Comparison of ENCODE assay signal across 9 mouse cellular contexts in the genomic region with DNA sequence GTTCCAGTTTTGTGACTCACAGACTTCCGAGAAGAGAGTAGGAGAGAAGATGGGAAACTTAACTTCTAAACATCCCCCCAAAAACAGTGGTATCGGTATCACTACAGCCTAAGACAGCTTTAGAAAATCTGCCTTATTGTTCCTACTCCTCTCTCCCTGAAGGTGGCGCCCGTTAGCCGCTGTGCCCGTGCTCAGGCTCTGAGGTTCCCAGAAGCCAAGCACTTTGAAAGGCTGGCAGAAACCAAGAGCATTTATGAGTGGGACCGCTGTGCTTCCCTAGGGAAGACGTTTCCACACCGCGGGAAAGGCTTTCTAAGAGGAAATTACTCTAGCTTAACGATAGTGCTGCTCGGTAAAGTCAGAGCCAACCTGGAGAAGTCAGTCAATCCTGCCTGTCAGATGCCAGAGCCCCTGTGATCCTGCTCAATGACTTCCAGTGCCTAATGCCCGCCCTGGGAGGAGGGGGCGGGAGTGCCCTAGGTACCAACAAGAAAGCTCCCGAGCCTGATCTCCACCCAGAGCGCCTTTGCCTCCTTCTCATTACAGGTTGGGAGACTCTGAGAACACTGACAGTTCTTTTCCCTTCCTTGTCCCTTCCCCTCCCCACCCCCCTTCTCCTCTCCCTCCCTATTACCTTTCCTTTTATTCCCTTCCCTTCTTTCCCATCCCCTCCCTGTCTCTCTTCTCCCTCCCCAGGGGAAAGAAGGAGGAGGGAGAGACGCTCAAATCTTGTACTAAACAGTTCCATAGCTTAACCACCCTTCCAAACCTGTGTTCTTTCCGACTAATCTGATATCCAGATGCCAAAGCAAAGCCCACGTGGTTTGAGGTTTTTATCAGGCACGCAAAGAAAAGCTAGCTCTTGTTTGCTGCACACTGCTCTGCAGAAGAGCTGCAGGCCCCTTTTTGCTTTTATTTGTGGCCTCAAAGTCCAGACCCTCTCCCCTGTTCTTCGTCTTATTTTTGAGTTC.
DNase-seq lines count a peak whose midpoint lies in the region; ATAC-seq and TF ChIP-seq lines count a peak whose summit lies in the region.
"Had no signal": no experiment of that assay in that cellular context is flagged by ENCODE, and none has a peak within 500 bp of the region (broad histone marks: within the 10 kb centered on the region; RNA-seq: fewer than 3 reads in every experiment).

No protein-coding gene starts in this region.

- ATAC-seq in hindbrain, embryonic 16.5 days, result peak; percentile 96

- H3K4me3 ChIP-seq in cortical plate, adult 2 months (ENCODE audit: insufficient read depth, low read length), result peak overlapping the region; percentile 26; the same call in 1 of the 2 replicates
- peak overlapping the region; percentile 44 for H3K4me3 ChIP-seq in hindbrain, embryonic 16.5 days (ENCODE audit: low read length)
- H3K4me3 ChIP-seq: megakaryocyte, embryonic 14.5 days had no signal

- peak overlapping the region; percentile 88 for H3K4me2 ChIP-seq in hindbrain, embryonic 16.5 days (ENCODE audit: low read length)

- no peaks in the 10 kb centered on the region for H3K9me3 ChIP-seq in hindbrain, embryonic 16.5 days (ENCODE audit: control insufficient read depth, low read length)

- peak; percentile 93 for TF ChIP-seq CTCF in cortical plate, adult 2 months (IDR thresholded peaks at IDR 0.05; ENCODE audit: extremely low read depth, insufficient read depth, low read length)

- no peaks in the 10 kb centered on the region; the same call in 1 of the 2 replicates for H3K27me3 ChIP-seq in hindbrain, embryonic 16.5 days (replicated peaks; ENCODE audit: control insufficient read depth, insufficient read depth, low read length)
- H3K27me3 ChIP-seq: megakaryocyte, embryonic 14.5 days had no signal

- peak overlapping the region; percentile 66 for H3K9ac ChIP-seq in hindbrain, embryonic 16.5 days (ENCODE audit: low read depth, low read length)

- peaks cover 1% of the 10 kb centered on the region; the same call in 1 of the 2 replicates for H3K4me1 ChIP-seq in cortical plate, adult 2 months (ENCODE audit: control insufficient read depth, insufficient read depth, low read length)
- H3K4me1 ChIP-seq in hindbrain, embryonic 16.5 days (ENCODE audit: control insufficient read depth, insufficient read depth, low read depth, low read length), result peaks cover 11% of the 10 kb centered on the region

- 3% methylated on average over 21 of the region's 21 CpGs for WGBS in hindbrain, embryonic 16.5 days

- DNase-seq in adipocyte (ENCODE audit: low spot score), result peak; percentile 73
- peak; percentile 75 for DNase-seq in gastrocnemius, postnatal 10 days
- peak; percentile 77 to 80 for DNase-seq in layer of hippocampus, postnatal 36 days
- DNase-seq in lung, postnatal 25 days (ENCODE audit: low spot score), result peak; percentile 69
- peak; percentile 89 to 91 for DNase-seq in right cerebral cortex, postnatal 10 days (ENCODE audit: low spot score in 2 of 2)
- no peak for DNase-seq in natural killer cell, adult 2 months (ENCODE audit: low spot score in 2 of 2)

- no peak overlapping the region for H3K27ac ChIP-seq in cortical plate, adult 2 months (ENCODE audit: insufficient read depth, low read length)
- H3K27ac ChIP-seq in hindbrain, embryonic 16.5 days (ENCODE audit: low read depth, low read length), result peak overlapping the region; percentile 70

- TF ChIP-seq POLR2A in cortical plate, adult 2 months (IDR thresholded peaks at IDR 0.05; ENCODE audit: extremely low read depth, insufficient read depth, low read length), result no peak

- no peaks in the 10 kb centered on the region for H3K36me3 ChIP-seq in hindbrain, embryonic 16.5 days (ENCODE audit: control insufficient read depth, insufficient read depth, low read length)

Comparison
In these comparisons a context has a peak if more than half of its experiments do, and no peak if none do; other contexts are left out.
1. DNase-seq: peak in adipocyte (single experiment), gastrocnemius, postnatal 10 days (single experiment), layer of hippocampus, postnatal 36 days (2 of 2), lung, postnatal 25 days (single experiment) and right cerebral cortex, postnatal 10 days (2 of 2); none in natural killer cell, adult 2 months (0 of 2).